Mouse (Mus musculus): Measurements from ENCODE around the gene Wnt11. TPM values are rescaled to one million over a fixed set of nuclear protein-coding genes. Genes with fewer than 3 reads are reported as not detected.

The Wnt11 gene
- polyA plus RNA-seq, 2 experiments = 39.1 to 115 TPM

- Histone ChIP-seq H3K4me1 (ENCODE audit: control insufficient read depth, insufficient read depth, low read length) (peaks cover 34% of the 10 kb centered on the region), H3K9ac (ENCODE audit: low read depth, low read length, severe bottlenecking) (no peak overlapping the region), H3K36me3 (ENCODE audit: control insufficient read depth, insufficient read depth, low read length) (no peaks in the 10 kb centered on the region), H3K4me3 (replicated peaks; ENCODE audit: low read length) (no peak overlapping the region), H3K9me3 (ENCODE audit: control insufficient read depth, low read length) (no peaks in the 10 kb centered on the region), H3K4me2 (replicated peaks; ENCODE audit: low read depth, low read length, severe bottlenecking) (no peak overlapping the region), H3K27me3 (ENCODE audit: control insufficient read depth, insufficient read depth, low read length) (no peaks in the 10 kb centered on the region), H3K27ac (replicated peaks; ENCODE audit: low read depth, low read length) (no peak overlapping the region)
- ATAC-seq (ENCODE audit: low FRiP score, low read depth) (no peak), DNase-seq (ENCODE audit: low spot score) (no peak)
- 8% methylated on average over 2 of the region's 2 CpGs for WGBS
- TF ChIP-seq POLR2A (IDR thresholded peaks at IDR 0.05; ENCODE audit: borderline replicate concordance, extremely low read depth, insufficient read depth, insufficient read length) = no peak
These were observed 26.1 kb downstream of the Wnt11 start for GRCm38 (mm10) chr7:98861002-98861401.

- no peak overlapping the region for H3K27ac ChIP-seq (replicated peaks; ENCODE audit: low read depth, low read length)
- H3K4me1 ChIP-seq (ENCODE audit: control insufficient read depth, insufficient read depth, low read length) = peaks cover 29% of the 10 kb centered on the region
These were observed 28.1 kb downstream of the Wnt11 start for GRCm38 (mm10) chr7:98862994-98863393.

GRCm38 (mm10) chr7:98863969-98864718 lies 29.2 kb downstream of the Wnt11 start:
- H3K4me3 ChIP-seq (replicated peaks; ENCODE audit: low read length) = no peak overlapping the region
- H3K4me1 ChIP-seq (ENCODE audit: control insufficient read depth, insufficient read depth, low read length) = peaks cover 36% of the 10 kb centered on the region
- ATAC-seq (ENCODE audit: low FRiP score, low read depth) = no peak
- no peak overlapping the region for H3K4me2 ChIP-seq (replicated peaks; ENCODE audit: low read depth, low read length, severe bottlenecking)
- TF ChIP-seq POLR2A (IDR thresholded peaks at IDR 0.05; ENCODE audit: borderline replicate concordance, extremely low read depth, insufficient read depth, insufficient read length) = no peak
- WGBS = 41% methylated on average over 9 of the region's 9 CpGs
- H3K9me3 ChIP-seq (ENCODE audit: control insufficient read depth, low read length) = no peaks in the 10 kb centered on the region
- no peaks in the 10 kb centered on the region for H3K36me3 ChIP-seq (ENCODE audit: control insufficient read depth, insufficient read depth, low read length)
- H3K27ac ChIP-seq (replicated peaks; ENCODE audit: low read depth, low read length) = no peak overlapping the region
- H3K27me3 ChIP-seq (ENCODE audit: control insufficient read depth, insufficient read depth, low read length) = no peaks in the 10 kb centered on the region
- no peak for DNase-seq (ENCODE audit: low spot score)
- H3K9ac ChIP-seq (ENCODE audit: low read depth, low read length, severe bottlenecking) = no peak overlapping the region

More at GRCm38 (mm10) chr7:98862994-98863393, 28.1 kb downstream of the Wnt11 start:
- H3K27me3 ChIP-seq (ENCODE audit: control insufficient read depth, insufficient read depth, low read length) = no peaks in the 10 kb centered on the region
- 52% methylated on average over 5 of the region's 5 CpGs for WGBS
- H3K36me3 ChIP-seq (ENCODE audit: control insufficient read depth, insufficient read depth, low read length) = no peaks in the 10 kb centered on the region
- H3K4me3 ChIP-seq (replicated peaks; ENCODE audit: low read length) = no peak overlapping the region
- no peaks in the 10 kb centered on the region for H3K9me3 ChIP-seq (ENCODE audit: control insufficient read depth, low read length)
- DNase-seq (ENCODE audit: low spot score) (peak; percentile 69), ATAC-seq (ENCODE audit: low FRiP score, low read depth) (peak; percentile 59)
- no peak for TF ChIP-seq POLR2A (IDR thresholded peaks at IDR 0.05; ENCODE audit: borderline replicate concordance, extremely low read depth, insufficient read depth, insufficient read length)
- no peak overlapping the region for H3K9ac ChIP-seq (ENCODE audit: low read depth, low read length, severe bottlenecking)
- no peak overlapping the region for H3K4me2 ChIP-seq (replicated peaks; ENCODE audit: low read depth, low read length, severe bottlenecking)

- Histone ChIP-seq H3K27ac (replicated peaks; ENCODE audit: low read depth, low read length) (no peak overlapping the region), H3K27me3 (ENCODE audit: control insufficient read depth, insufficient read depth, low read length) (no peaks in the 10 kb centered on the region), H3K36me3 (ENCODE audit: control insufficient read depth, insufficient read depth, low read length) (no peaks in the 10 kb centered on the region), H3K4me1 (ENCODE audit: control insufficient read depth, insufficient read depth, low read length) (peaks cover 60% of the 10 kb centered on the region), H3K4me2 (replicated peaks; ENCODE audit: low read depth, low read length, severe bottlenecking) (no peak overlapping the region), H3K9ac (ENCODE audit: low read depth, low read length, severe bottlenecking) (0 out of 2 replicates have a peak overlapping the region, but pooled peaks have one; percentile 9), H3K4me3 (replicated peaks; ENCODE audit: low read length) (no peak overlapping the region), H3K9me3 (ENCODE audit: control insufficient read depth, low read length) (no peaks in the 10 kb centered on the region)
- DNase-seq (ENCODE audit: low spot score) (no peak), ATAC-seq (ENCODE audit: low FRiP score, low read depth) (no peak)
- 15% methylated on average over 12 of the region's 12 CpGs for WGBS
- TF ChIP-seq POLR2A (IDR thresholded peaks at IDR 0.05; ENCODE audit: borderline replicate concordance, extremely low read depth, insufficient read depth, insufficient read length) = no peak
These were observed 32.3 kb downstream of the Wnt11 start for GRCm38 (mm10) chr7:98867053-98867793.

- Histone ChIP-seq H3K4me3 (replicated peaks; ENCODE audit: low read length) (no peak overlapping the region), H3K36me3 (ENCODE audit: control insufficient read depth, insufficient read depth, low read length) (no peaks in the 10 kb centered on the region), H3K9ac (ENCODE audit: low read depth, low read length, severe bottlenecking) (no peak overlapping the region), H3K4me1 (ENCODE audit: control insufficient read depth, insufficient read depth, low read length) (peaks cover 57% of the 10 kb centered on the region), H3K27me3 (ENCODE audit: control insufficient read depth, insufficient read depth, low read length) (no peaks in the 10 kb centered on the region), H3K4me2 (replicated peaks; ENCODE audit: low read depth, low read length, severe bottlenecking) (no peak overlapping the region), H3K27ac (replicated peaks; ENCODE audit: low read depth, low read length) (no peak overlapping the region), H3K9me3 (ENCODE audit: control insufficient read depth, low read length) (no peaks in the 10 kb centered on the region)
- DNase-seq (ENCODE audit: low spot score) = no peak
- no peak for ATAC-seq (ENCODE audit: low FRiP score, low read depth)
- 84% methylated on average over 2 of the region's 2 CpGs for WGBS
- TF ChIP-seq POLR2A (IDR thresholded peaks at IDR 0.05; ENCODE audit: borderline replicate concordance, extremely low read depth, insufficient read depth, insufficient read length) = no peak
These were observed 32.9 kb downstream of the Wnt11 start for GRCm38 (mm10) chr7:98867794-98868150.

Data from limb, embryonic 14.5 days (tissue).